Mouse (Mus musculus) bone marrow, adult 2 months (tissue): ENCODE results near the gene Cib3.

Experiments used
- CTCF ChIP-seq: fragments of 200-500 bp; IDR thresholded peaks from 2 replicates; pipeline ENCODE4 v1.5.1; 2011; ENCODE audit warnings: low read length, control low read depth; ENCODE audit not compliant: control insufficient read depth, insufficient read depth
- POLR2A ChIP-seq: fragments of 200-500 bp; IDR thresholded peaks from 2 replicates; pipeline ENCODE4 v1.6.1; 2011; ENCODE audit warnings: low read depth, mild to moderate bottlenecking, control low read depth, low read length, borderline replicate concordance; ENCODE audit not compliant: control insufficient read depth

- TF ChIP-seq CTCF = no peak
- no peak for TF ChIP-seq POLR2A
Measured at GRCm38 (mm10) chr8:72261872-72262271, 49.2 kb upstream of the Cib3 start.
